Mouse (Mus musculus) liver, embryonic 14.5 days (tissue): ENCODE measurements around the gene Eef1g. TPM values are rescaled to one million over a fixed set of nuclear protein-coding genes. Genes with fewer than 3 reads are reported as not detected.

Experiments used
- ATAC-seq: fragments of 200-750 bp; cut with Nextera tagmentation; 2 replicates; pipeline ENCODE4 v1.8.0; 2017; ENCODE audit warnings: moderate number of reproducible peaks, mild to moderate bottlenecking, moderate library complexity; ENCODE audit not compliant: insufficient read depth
- DNase-seq, 3 experiments: peaks; one replicate each; pipeline ENCODE4 v3.0.0-alpha.2; 2012 to 2013; ENCODE audit warnings: low read depth in 3 of 3, low spot score in 3 of 3
- H3K27ac ChIP-seq: fragments of 300-500 bp; sonication (generic); 2 replicates; pipeline ENCODE4 v1.5.1; 2014; ENCODE audit warnings: moderate library complexity, mild to moderate bottlenecking, control low read depth, inconsistent platforms
- H3K27me3 ChIP-seq: fragments of 300-500 bp; sonication (generic); 2 replicates; pipeline ENCODE4 v1.6.1; 2014; ENCODE audit warnings: mild to moderate bottlenecking, low read length, moderate library complexity; ENCODE audit not compliant: control insufficient read depth, insufficient read depth
- H3K36me3 ChIP-seq: fragments of 300-500 bp; sonication (generic); replicated peaks from 2 replicates; pipeline ENCODE4 v1.6.1; 2014; ENCODE audit warnings: low read depth; ENCODE audit not compliant: control insufficient read depth, insufficient read depth
- H3K4me1 ChIP-seq, 2 experiments: fragments of 200-500 bp in 1 of 2; fragments of 300-500 bp in 1 of 2; sonication (generic) in 1 of 2; replicated peaks; 2 replicates each; pipeline ENCODE4 v1.6.1; 2012 to 2014; ENCODE audit warnings: antibody characterized with exemption in 1 of 2, inconsistent platforms in 1 of 2, low read length in 1 of 2; ENCODE audit not compliant: control insufficient read depth in 2 of 2, insufficient read depth in 2 of 2
- H3K4me2 ChIP-seq: fragments of 300-500 bp; sonication (generic); 2 replicates; pipeline ENCODE4 v1.6.1; 2014; ENCODE audit warnings: low read depth, mild to moderate bottlenecking, control low read depth, moderate library complexity
- H3K4me3 ChIP-seq, 2 experiments: fragments of 200-500 bp in 1 of 2; fragments of 300-500 bp in 1 of 2; sonication (generic) in 1 of 2; 2 replicates each; pipeline ENCODE4 v1.5.1; 2012 to 2014; ENCODE audit warnings: low read depth in 2 of 2, low read length in 2 of 2, mild to moderate bottlenecking in 2 of 2, control low read depth in 1 of 2, inconsistent platforms in 1 of 2, moderate library complexity in 1 of 2; ENCODE audit not compliant: insufficient read depth in 1 of 2
- H3K9ac ChIP-seq: fragments of 300-500 bp; sonication (generic); replicated peaks from 2 replicates; pipeline ENCODE4 v1.6.1; 2014; ENCODE audit warnings: mild to moderate bottlenecking, control low read depth, moderate library complexity
- H3K9me3 ChIP-seq: fragments of 300-500 bp; sonication (generic); 2 replicates; pipeline ENCODE4 v1.6.1; 2016; ENCODE audit warnings: low read length, mixed read lengths; ENCODE audit not compliant: control insufficient read depth
- CTCF ChIP-seq: IDR thresholded peaks from 2 replicates; pipeline ENCODE4 v1.5.1; 2016; ENCODE audit warnings: antibody characterized with exemption, low read depth, control low read depth
- EP300 ChIP-seq: IDR thresholded peaks from 2 replicates; pipeline ENCODE4 v1.6.1; 2016; ENCODE audit warnings: antibody characterized with exemption, low read depth
- WGBS: fragments of 180-500 bp; shearing (Covaris S2); extraction: QIAGEN DNeasy Blood & Tissue Kit; methylation state at CpG from one replicate; pipeline ENCODE4 v1.1.7; 2014; ENCODE audit not compliant: insufficient replicate concordance; 5-methylcytosine and 5-hydroxymethylcytosine counted together
- polyA plus RNA-seq, 2 experiments: library from polyadenylated mRNA; depleted of rRNA in 1 of 2; stranded (reverse) in 1 of 2; unstranded in 1 of 2; fragments of >200 nt; fragmentation: Nextera tagmentation in 1 of 2; extraction: Ambion mirVana in 1 of 2; gene quantifications; 2 replicates each; pipeline versions ENCODE4 v1.2.1 to v1.2.3; 2012 to 2014

Eef1g gene
- polyA plus RNA-seq, 2 experiments: 178 to 183 TPM

GRCm38 (mm10) chr19:8984255-8984868, 17.5 kb downstream of the Eef1g start:
- Histone ChIP-seq H3K4me1 (peaks cover 0 to 20% of the 10 kb centered on the region in 2 experiments; a peak in 2 of 4 replicates), H3K9me3 (no peaks in the 10 kb centered on the region), H3K36me3 (peaks cover 4% of the 10 kb centered on the region), H3K27ac (no peak overlapping the region), H3K27me3 (peaks cover 17% of the 10 kb centered on the region), H3K9ac (no peak overlapping the region), H3K4me3 (no peak overlapping the region), H3K4me2 (no peak overlapping the region)
- peak in 1 of 3 experiments; percentile 69 for DNase-seq
- TF ChIP-seq CTCF (no peak), EP300 (no peak)
- whole genome bisulfite sequencing: 37% methylated on average over 7 of the region's 7 CpGs
- ATAC-seq: no peak

DNA sequence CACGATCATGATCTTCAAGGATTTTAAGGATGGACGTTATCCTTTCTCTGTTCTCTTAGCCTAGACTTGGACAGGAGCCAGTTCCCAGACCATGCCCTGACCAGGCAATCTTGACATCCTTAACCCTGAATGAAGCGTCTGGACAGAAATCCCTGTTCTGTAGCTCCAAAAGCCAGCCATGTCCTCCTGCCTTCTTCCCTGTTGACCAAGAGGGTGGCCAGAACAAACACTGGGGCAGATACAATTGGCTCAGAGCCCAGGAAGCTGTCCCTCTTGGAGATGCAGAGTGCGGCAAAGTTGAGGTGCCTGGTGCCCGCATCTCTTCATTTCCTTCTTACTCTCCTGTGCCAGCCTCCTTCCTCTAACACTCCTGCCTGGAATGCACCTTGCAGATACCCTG, 19.1 kb downstream of the Eef1g start:
- H3K36me3 ChIP-seq: no peaks in the 10 kb centered on the region
- H3K27ac ChIP-seq: no peak overlapping the region
- no peak for DNase-seq
- no peaks in the 10 kb centered on the region for H3K9me3 ChIP-seq
- no peak for ATAC-seq
- TF ChIP-seq CTCF (no peak), EP300 (no peak)
- 62% methylated on average over 5 of the region's 5 CpGs for WGBS
- H3K4me1 ChIP-seq: peaks cover 0 to 20% of the 10 kb centered on the region in 2 experiments; a peak in 2 of 4 replicates
- peaks cover 29% of the 10 kb centered on the region for H3K27me3 ChIP-seq
- no peak overlapping the region for H3K4me3 ChIP-seq
- no peak overlapping the region for H3K9ac ChIP-seq
- no peak overlapping the region for H3K4me2 ChIP-seq

DNA sequence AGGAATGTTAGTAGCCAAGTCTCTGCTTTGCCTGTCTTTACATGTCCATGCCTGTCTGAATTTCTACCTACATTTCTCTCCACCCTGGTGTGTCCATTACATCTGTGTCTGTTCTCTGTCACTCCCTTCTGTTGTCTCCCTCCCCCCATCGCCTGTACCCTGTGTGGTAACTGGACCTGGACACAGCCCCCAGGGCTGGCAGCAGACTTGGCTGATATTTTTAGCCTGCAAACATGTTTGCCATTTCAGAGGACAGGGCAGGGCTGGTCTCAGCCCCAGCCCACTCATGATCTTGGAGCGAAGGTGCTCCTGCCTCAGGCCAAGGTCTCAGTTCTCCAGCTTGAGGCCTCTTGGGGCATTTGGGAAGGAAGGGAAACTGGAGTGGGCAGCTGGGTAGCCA, 21.0 kb downstream of the Eef1g start:
- Histone ChIP-seq H3K4me1 (peaks cover 0 to 14% of the 10 kb centered on the region in 2 experiments; a peak in 3 of 4 replicates), H3K4me2 (no peak overlapping the region), H3K9ac (no peak overlapping the region), H3K36me3 (no peaks in the 10 kb centered on the region), H3K9me3 (no peaks in the 10 kb centered on the region), H3K4me3 (no peak overlapping the region), H3K27me3 (peaks cover 29% of the 10 kb centered on the region), H3K27ac (no peak overlapping the region)
- TF ChIP-seq CTCF (no peak), EP300 (no peak)
- DNase-seq (no peak), ATAC-seq (no peak)
- WGBS: 56% methylated on average over 2 of the region's 2 CpGs

- Histone ChIP-seq H3K36me3 (no peaks in the 10 kb centered on the region), H3K9me3 (no peaks in the 10 kb centered on the region), H3K27me3 (peaks cover 29% of the 10 kb centered on the region), H3K4me3 (peak overlapping the region; percentile 7 to 57; a peak in 1 of 4 replicates), H3K9ac (no peak overlapping the region), H3K4me2 (peak overlapping the region; percentile 73), H3K4me1 (peaks cover 0 to 10% of the 10 kb centered on the region in 2 experiments; a peak in 3 of 4 replicates), H3K27ac (no peak overlapping the region)
- DNase-seq: no peak
- TF ChIP-seq CTCF (no peak), EP300 (no peak)
- no peak for ATAC-seq
- WGBS: 34% methylated on average over 15 of the region's 15 CpGs
Observed at GRCm38 (mm10) chr19:8988346-8989065, 21.7 kb downstream of the Eef1g start.

- no peaks in the 10 kb centered on the region for H3K36me3 ChIP-seq
- H3K27me3 ChIP-seq: peaks cover 29% of the 10 kb centered on the region
- DNase-seq (no peak), ATAC-seq (peak; percentile 65)
- no peaks in the 10 kb centered on the region for H3K9me3 ChIP-seq
- WGBS: under 1% methylated on average over 42 of the region's 42 CpGs
- H3K4me3 ChIP-seq: peak within 1 kb of the TSS; percentile 39 to 57
- H3K9ac ChIP-seq: peak within 1 kb of the TSS; percentile 45
- no peak within 1 kb of the TSS for H3K27ac ChIP-seq
- no peak for TF ChIP-seq EP300
- TF ChIP-seq CTCF: no peak
- H3K4me2 ChIP-seq: peak within 1 kb of the TSS; percentile 73
- H3K4me1 ChIP-seq: peaks cover 0 to 10% of the 10 kb centered on the region in 2 experiments; a peak in 3 of 4 replicates
Observed at GRCm38 (mm10) chr19:8989066-8989566, 22.3 kb downstream of the Eef1g start, which contains the start of gene Ahnak. Gene Ahnak, plus strand, starts transcription at chr19:8989284.
